Comparison of ENCODE assay signal across 8 mouse cellular contexts in genomic region chr14:118235361-118235972, GRCm38 (mm10). TPM values are rescaled to one million over a fixed set of nuclear protein-coding genes. Genes with fewer than 3 reads are reported as not detected.
DNase-seq lines count a peak whose midpoint lies in the region; ATAC-seq and TF ChIP-seq lines count a peak whose summit lies in the region.

No protein-coding gene starts in this region.

- peak overlapping the region; percentile 92 for H3K4me2 ChIP-seq in heart, embryonic 11.5 days
- peak overlapping the region; percentile 74 for H3K4me2 ChIP-seq in embryonic facial prominence, embryonic 15.5 days (replicated peaks)

- TF ChIP-seq EP300 in ES-Bruce4 (IDR thresholded peaks at IDR 0.05; ENCODE audit: insufficient read depth, low read depth, low read length) = no peak

- H3K9me3 ChIP-seq in heart, embryonic 11.5 days (replicated peaks; ENCODE audit: control insufficient read depth, low read length) = no peaks in the 10 kb centered on the region
- H3K9me3 ChIP-seq in ES-Bruce4 (replicated peaks; ENCODE audit: control insufficient read depth, insufficient read depth, low read length, poor library complexity, severe bottlenecking) = no peaks in the 10 kb centered on the region
- H3K9me3 ChIP-seq in embryonic facial prominence, embryonic 15.5 days (replicated peaks) = no peaks in the 10 kb centered on the region

- H3K27ac ChIP-seq in heart, embryonic 11.5 days (ENCODE audit: low read depth, low read length) = no peak overlapping the region
- no peak overlapping the region for H3K27ac ChIP-seq in ES-Bruce4 (ENCODE audit: insufficient read depth, low read length)
- H3K27ac ChIP-seq in embryonic facial prominence, embryonic 15.5 days (replicated peaks) = peak overlapping the region; percentile 70; the same call in 1 of the 2 replicates

- TF ChIP-seq POLR2A in ES-Bruce4 (IDR thresholded peaks at IDR 0.05; ENCODE audit: insufficient read depth, low read length) = no peak

- no peak for DNase-seq in heart, postnatal 25 days (ENCODE audit: low spot score)
- DNase-seq in induced T-regulatory cell, adult 2 months (ENCODE audit: low read depth) = peak; percentile 23
- peak; percentile 45 for DNase-seq in mesoderm, embryonic 11.5 days (ENCODE audit: low read depth, low spot score)
- no peak for DNase-seq in MN1 (ENCODE audit: low spot score)
- no peak for DNase-seq in ovary, adult 18-20 months (ENCODE audit: low spot score)

- peak overlapping the region; percentile 53 for H3K4me3 ChIP-seq in heart, embryonic 11.5 days (ENCODE audit: low read depth, low read length)
- peak overlapping the region; percentile 72 for H3K4me3 ChIP-seq in ES-Bruce4 (ENCODE audit: low read depth, low read length)
- peak overlapping the region; percentile 58 for H3K4me3 ChIP-seq in embryonic facial prominence, embryonic 15.5 days (replicated peaks)

- WGBS in heart, embryonic 11.5 days (ENCODE audit: insufficient replicate concordance) = under 1% methylated on average over 62 of the region's 62 CpGs
- WGBS in embryonic facial prominence, embryonic 15.5 days = under 1% methylated on average over 62 of the region's 62 CpGs

- no peak overlapping the region for H3K9ac ChIP-seq in heart, embryonic 11.5 days (ENCODE audit: low read depth, low read length)
- H3K9ac ChIP-seq in ES-Bruce4 (ENCODE audit: low read depth, poor library complexity, severe bottlenecking) = peak overlapping the region; percentile 63
- H3K9ac ChIP-seq in embryonic facial prominence, embryonic 15.5 days = peak overlapping the region; percentile 37

- peaks cover 86% of the 10 kb centered on the region for H3K27me3 ChIP-seq in heart, embryonic 11.5 days (ENCODE audit: control insufficient read depth, insufficient read depth, low read length)
- H3K27me3 ChIP-seq in ES-Bruce4 (ENCODE audit: control insufficient read depth, insufficient read depth, low read length, poor library complexity, severe bottlenecking) = peaks cover 26% of the 10 kb centered on the region
- peaks cover 69% of the 10 kb centered on the region for H3K27me3 ChIP-seq in embryonic facial prominence, embryonic 15.5 days

- intact Hi-C loops in heart, postnatal 25 days (cut with DNase I) = no loop called here

- ATAC-seq in heart, embryonic 11.5 days (replicated peaks; ENCODE audit: insufficient number of reproducible peaks, low FRiP score, low TSS enrichment) = no peak
- ATAC-seq in embryonic facial prominence, embryonic 15.5 days (ENCODE audit: insufficient number of reproducible peaks, low FRiP score, low TSS enrichment, low read depth) = no peak

- no peaks in the 10 kb centered on the region for H3K36me3 ChIP-seq in heart, embryonic 11.5 days (ENCODE audit: control insufficient read depth, insufficient read depth, low read length)
- H3K36me3 ChIP-seq in ES-Bruce4 (ENCODE audit: control insufficient read depth, insufficient read depth, low read length, poor library complexity, severe bottlenecking) = no peaks in the 10 kb centered on the region
- no peaks in the 10 kb centered on the region for H3K36me3 ChIP-seq in embryonic facial prominence, embryonic 15.5 days

- TF ChIP-seq CTCF in ES-Bruce4 (IDR thresholded peaks at IDR 0.05; ENCODE audit: low read depth, low read length) = no peak

- peaks cover 17% of the 10 kb centered on the region for H3K4me1 ChIP-seq in heart, embryonic 11.5 days (ENCODE audit: control insufficient read depth, insufficient read depth, low read length)
- H3K4me1 ChIP-seq in ES-Bruce4 (ENCODE audit: control insufficient read depth, insufficient read depth, low read length) = no peaks in the 10 kb centered on the region
- H3K4me1 ChIP-seq in embryonic facial prominence, embryonic 15.5 days = peaks cover 44% of the 10 kb centered on the region

RNA-seq across cellular contexts. Expression of gene Sox21, which starts 1.4 kb away (rescaled TPM):
- polyA plus RNA-seq in heart, embryonic 11.5 days (2014; fragmentation: Nextera tagmentation; extraction: Ambion mirVana) = 0.06 TPM in 1 of 2 replicates, not detected in the other
- total RNA-seq in heart, postnatal 25 days (2021) = not detected
- polyA plus RNA-seq in ES-Bruce4 (2011; ENCODE audit: insufficient read depth, insufficient read length, low read depth, missing spikeins) = 0.73 and 1.2 TPM in 2 replicates
- 4.6 and 4.7 TPM in 2 replicates for polyA plus RNA-seq in embryonic facial prominence, embryonic 15.5 days (2015; fragmentation: Nextera tagmentation; extraction: Ambion mirVana)

RNA-seq across cellular contexts. Expression of gene Gm9376, which starts 31.3 kb away (rescaled TPM):
- polyA plus RNA-seq in heart, embryonic 11.5 days (2014; fragmentation: Nextera tagmentation; extraction: Ambion mirVana) = not detected in 2 replicates
- total RNA-seq in heart, postnatal 25 days (2021) = not detected
- polyA plus RNA-seq in ES-Bruce4 (2011; ENCODE audit: insufficient read depth, insufficient read length, low read depth, missing spikeins) = not detected in 2 replicates
- polyA plus RNA-seq in embryonic facial prominence, embryonic 15.5 days (2015; fragmentation: Nextera tagmentation; extraction: Ambion mirVana) = not detected in 2 replicates

Comparison
In these comparisons a context has a peak if more than half of its experiments do, and no peak if none do; other contexts are left out.
1. DNase-seq: peak in induced T-regulatory cell, adult 2 months (single experiment) and mesoderm, embryonic 11.5 days (single experiment); none in heart, postnatal 25 days (single experiment), MN1 (single experiment) and ovary, adult 18-20 months (single experiment).
2. Peak in every context shown above with its lines, with median percentiles within 50 percentile points of each other: H3K4me3 ChIP-seq.